Mouse (Mus musculus) neutrophil, adult 83 days (primary cell): ENCODE results near the gene Tysnd1. TPM values are rescaled to one million over a fixed set of nuclear protein-coding genes. Genes with fewer than 3 reads are reported as not detected.

Experiments used
- total RNA-seq, 2 experiments: library from RNA; stranded (reverse); gene quantifications; one replicate each; pipeline ENCODE4 v1.2.4; 2023

Tysnd1 gene
- 10 to 100 TPM; 16.8 to 19.0 TPM for total RNA-seq

DNA sequence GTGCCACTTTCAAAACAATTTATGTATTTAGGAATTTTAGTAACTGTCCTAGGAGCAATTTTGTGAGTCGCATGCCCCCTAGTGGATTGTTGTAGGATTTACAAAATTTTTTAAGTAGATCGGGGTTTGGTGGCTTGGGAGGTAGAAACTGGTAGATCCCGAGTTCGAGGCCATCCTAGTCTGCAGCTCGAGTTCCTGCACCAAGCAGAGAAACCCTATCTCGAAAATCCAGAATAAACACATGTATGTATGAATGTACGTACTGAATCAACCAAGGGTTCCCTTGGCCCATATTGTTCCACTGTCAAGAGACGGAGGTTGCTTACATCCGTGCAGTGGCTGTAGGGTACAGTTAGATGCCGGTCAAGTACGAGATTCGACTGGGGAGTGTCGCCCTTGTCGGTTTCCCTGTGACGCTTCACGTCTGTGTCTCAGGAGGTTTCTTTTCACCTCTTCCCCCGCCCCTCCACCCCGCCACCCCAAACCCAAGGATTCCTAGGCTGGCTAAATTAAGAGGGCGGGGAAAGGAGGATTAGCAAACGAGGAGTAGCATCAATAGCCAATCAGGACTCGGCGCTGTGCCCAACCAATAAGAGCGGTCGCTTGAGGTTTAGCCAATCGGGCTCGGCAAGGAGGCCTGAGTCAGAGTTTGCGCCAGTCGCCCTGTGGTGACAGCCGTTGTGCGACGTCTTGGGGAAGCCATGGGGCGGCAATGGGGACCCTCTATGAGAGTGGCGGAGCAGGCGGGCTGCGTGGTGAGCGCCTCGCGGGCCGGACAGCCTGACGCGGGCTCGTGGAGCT lies at the start of gene Tysnd1:
Tysnd1 (plus strand) TSS at position 645 of the 801 bp plus-strand sequence.

DNA sequence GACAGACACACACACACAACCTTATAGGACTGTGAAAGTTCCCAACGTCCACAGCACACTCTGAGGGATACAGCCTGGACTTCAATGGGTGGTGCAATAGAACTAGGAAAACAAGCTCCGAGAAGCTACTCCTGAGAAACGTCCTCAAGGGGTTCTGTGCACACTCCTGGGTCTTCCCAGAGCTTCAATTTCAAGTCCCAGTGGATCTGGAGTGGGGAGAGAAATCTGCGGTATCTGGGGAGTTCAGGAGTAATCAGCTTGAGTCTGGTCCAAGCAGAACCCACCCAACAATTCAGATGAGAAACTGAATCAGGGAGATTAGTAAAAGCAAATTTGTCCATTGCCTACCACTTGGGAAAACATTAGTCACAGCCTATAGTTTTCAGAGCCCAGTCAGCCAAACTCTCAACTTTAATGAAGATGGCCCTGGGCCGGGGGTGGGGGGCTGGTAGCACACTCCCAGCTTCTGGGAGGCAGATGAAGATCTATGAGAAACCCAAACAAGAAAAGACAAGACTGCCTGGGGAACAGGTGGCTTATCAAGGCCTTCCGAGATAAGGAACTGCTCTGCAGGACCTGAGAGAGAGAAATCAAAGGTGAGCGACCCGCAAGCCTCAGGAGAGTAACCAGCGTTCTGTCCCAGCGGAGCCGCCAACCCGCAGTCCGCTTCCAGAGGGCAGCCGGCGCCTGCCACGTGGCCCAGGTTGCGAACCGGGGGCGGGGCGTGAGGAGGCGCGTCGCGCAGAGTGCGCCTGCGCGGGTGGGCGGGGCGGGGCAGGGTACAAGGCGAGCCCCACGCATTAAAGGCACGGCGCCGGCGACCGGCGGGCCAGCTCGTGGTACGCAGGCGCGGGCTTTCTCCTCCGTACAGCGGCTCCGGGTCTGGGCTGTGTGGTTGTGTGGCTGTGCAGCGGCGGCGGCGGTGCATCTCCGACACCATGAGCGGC lies 47.3 kb upstream of the Tysnd1 start, which contains the start of gene Ppa1:
Ppa1 (plus strand) TSS at position 763 of the 947 bp plus-strand sequence.

DNA sequence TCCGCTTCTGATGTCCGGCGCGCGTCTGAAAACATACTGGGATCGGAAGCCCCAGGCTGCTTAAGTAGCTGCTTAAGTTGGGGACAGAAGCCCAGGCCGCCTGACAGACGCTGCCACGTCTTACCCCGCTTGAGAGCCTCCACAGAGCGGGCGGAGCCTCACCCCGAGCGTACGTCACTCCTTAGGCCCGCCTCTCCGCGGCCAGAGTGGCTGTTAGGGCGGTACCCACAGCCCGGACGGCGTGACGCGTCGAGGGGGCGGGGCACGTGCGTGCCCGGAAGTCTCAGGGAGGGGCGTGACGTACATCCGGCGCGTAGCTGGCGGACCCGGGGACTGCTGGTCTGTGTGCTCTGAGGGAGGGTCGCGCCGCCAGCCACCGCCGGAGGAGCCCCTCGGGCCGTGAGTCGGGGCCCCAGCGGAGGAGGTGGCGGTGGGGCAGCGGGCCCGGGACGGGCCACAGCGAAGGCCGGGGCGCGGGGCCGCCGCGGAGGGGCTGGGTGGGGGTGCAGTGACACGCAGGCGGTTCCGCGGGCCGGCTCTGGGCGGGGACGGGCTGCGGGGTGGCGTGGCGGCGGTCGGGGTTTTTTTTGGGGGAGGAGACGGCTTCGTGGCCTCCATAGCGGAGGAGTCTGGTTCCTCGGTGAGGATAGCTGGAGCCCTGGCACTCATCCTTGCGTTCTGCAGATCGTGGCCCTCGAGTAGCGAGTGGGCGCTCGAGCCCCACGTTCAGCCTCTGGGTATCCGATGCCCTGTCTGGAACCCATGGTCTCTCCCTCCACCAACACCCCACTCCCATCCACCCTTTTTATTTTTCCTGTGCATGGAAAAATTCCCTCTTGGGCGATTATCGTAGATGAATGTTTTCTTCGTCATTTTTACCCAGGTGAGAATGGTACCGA lies 15.1 kb upstream of the Tysnd1 start, which contains the start of gene Sar1a:
Sar1a (plus strand) TSS at position 285 of the 899 bp plus-strand sequence.

GRCm38 (mm10) chr10:61714771-61715461 lies 19.6 kb downstream of the Tysnd1 start, which contains the start of gene Aifm2:
Gene Aifm2, plus strand, starts transcription at chr10:61715263.

Other genes with a start within 250 kb of the Tysnd1 start
- 100 to 1,000 TPM; 121 to 131 TPM for gene Eif4ebp2, start 242.9 kb upstream of the Tysnd1 start, total RNA-seq
- 10 to 100 TPM in 1 of 2 experiments, 1 to 10 TPM in 1; 9.6 to 10.6 TPM for gene Lrrc20, start 219.7 kb upstream of the Tysnd1 start, total RNA-seq
- not detected for gene Npffr1, start 100.0 kb upstream of the Tysnd1 start, total RNA-seq
- gene Ppa1, start 47.0 kb upstream of the Tysnd1 start, total RNA-seq, result 10 to 100 TPM; 11.8 to 12.4 TPM
- 100 to 1,000 TPM; 123 to 138 TPM for gene Sar1a, start 15.2 kb upstream of the Tysnd1 start, total RNA-seq
- 10 to 100 TPM; 12.8 to 15.1 TPM for gene Aifm2, start 19.7 kb downstream of the Tysnd1 start, total RNA-seq
- 1 to 10 TPM; 1.7 to 2.2 TPM for gene H2afy2, start 88.6 kb downstream of the Tysnd1 start, total RNA-seq